Mouse (Mus musculus) liver, postnatal 0 days (tissue): ENCODE measurements at regions not wholly inside any gene's neighbourhood (a gene's known extent, or its start where the extent isn't known, plus 50 kb on each side); places are given as distances from the start of the nearest gene placed in this dataset.
A peak's percentile ranks its signal among the peaks of the same experiment; 100 is the strongest.

Source experiments
- ATAC-seq: fragments of 200-750 bp; cut with Nextera tagmentation; 2 replicates; pipeline ENCODE4 v1.8.0; 2017; ENCODE audit warnings: mild to moderate bottlenecking, moderate library complexity
- DNase-seq: peaks from one replicate; pipeline ENCODE4 v3.0.0-alpha.2; 2016
- H3K27ac ChIP-seq: fragments of 300-500 bp; sonication (generic); 2 replicates; pipeline ENCODE4 v1.5.1; 2014; ENCODE audit warnings: antibody characterized with exemption, moderate library complexity, mild to moderate bottlenecking, low read depth
- H3K27me3 ChIP-seq: fragments of 300-500 bp; sonication (generic); 2 replicates; pipeline ENCODE4 v1.6.1; 2014; ENCODE audit warnings: low read length, control low read depth, mixed read lengths; ENCODE audit not compliant: insufficient read depth
- H3K36me3 ChIP-seq: fragments of 300-500 bp; sonication (generic); replicated peaks from 2 replicates; pipeline ENCODE4 v1.6.1; 2014; ENCODE audit warnings: mild to moderate bottlenecking, control low read depth, low read length, moderate library complexity, mixed read lengths; ENCODE audit not compliant: insufficient read depth
- H3K4me1 ChIP-seq: fragments of 300-500 bp; sonication (generic); 2 replicates; pipeline ENCODE4 v1.6.1; 2014; ENCODE audit warnings: antibody characterized with exemption, mild to moderate bottlenecking, control low read depth; ENCODE audit not compliant: insufficient read depth
- H3K4me2 ChIP-seq: fragments of 300-500 bp; sonication (generic); 2 replicates; pipeline ENCODE4 v1.6.1; 2014; ENCODE audit warnings: low read depth, mild to moderate bottlenecking, low read length, moderate library complexity, mixed read lengths
- H3K4me3 ChIP-seq: fragments of 300-500 bp; sonication (generic); 2 replicates; pipeline ENCODE4 v1.5.1; 2014; ENCODE audit warnings: low read depth, low read length
- H3K9ac ChIP-seq: fragments of 300-500 bp; sonication (generic); replicated peaks from 2 replicates; pipeline ENCODE4 v1.6.1; 2014; ENCODE audit warnings: mild to moderate bottlenecking, moderate library complexity
- H3K9me3 ChIP-seq: fragments of 300-500 bp; sonication (generic); 2 replicates; pipeline ENCODE4 v1.6.1; 2016; ENCODE audit warnings: mild to moderate bottlenecking, control low read depth, low read length, mixed read lengths
- CTCF ChIP-seq: sonication (generic); IDR thresholded peaks from 2 replicates; pipeline ENCODE4 v1.5.1; 2016; ENCODE audit warnings: antibody characterized with exemption, low read depth
- EP300 ChIP-seq: IDR thresholded peaks from 2 replicates; pipeline ENCODE4 v1.6.1; 2016; ENCODE audit warnings: antibody characterized with exemption, low read depth, mild to moderate bottlenecking
- WGBS: fragments of 180-500 bp; shearing (Covaris S2); extraction: QIAGEN DNeasy Blood & Tissue Kit; methylation state at CpG from one replicate; pipeline ENCODE4 v1.1.7; 2014; ENCODE audit not compliant: insufficient replicate concordance; 5-methylcytosine and 5-hydroxymethylcytosine counted together

- DNase-seq (no peak), ATAC-seq (no peak)
- Histone ChIP-seq H3K4me3 (no peak overlapping the region), H3K9ac (no peak overlapping the region), H3K27ac (no peak overlapping the region), H3K9me3 (no peaks in the 10 kb centered on the region; the same call in 1 of the 2 replicates), H3K27me3 (no peaks in the 10 kb centered on the region), H3K4me2 (no peak overlapping the region), H3K4me1 (no peaks in the 10 kb centered on the region), H3K36me3 (no peaks in the 10 kb centered on the region)
- TF ChIP-seq CTCF = no peak
- no peak for TF ChIP-seq EP300
Observed at GRCm38 (mm10) chr1:90273629-90273928, 69.8 kb downstream of the Ackr3 start.

- Histone ChIP-seq H3K27ac (peak overlapping the region; percentile 57), H3K4me3 (no peak overlapping the region), H3K4me2 (no peak overlapping the region), H3K27me3 (no peaks in the 10 kb centered on the region), H3K9me3 (no peaks in the 10 kb centered on the region; the same call in 1 of the 2 replicates), H3K4me1 (no peaks in the 10 kb centered on the region), H3K36me3 (no peaks in the 10 kb centered on the region), H3K9ac (no peak overlapping the region)
- ATAC-seq (peak; percentile 89), DNase-seq (peak; percentile 32)
- 65% methylated on average over 9 of the region's 9 CpGs for WGBS
- TF ChIP-seq CTCF (no peak), EP300 (peak; percentile 77; the same call in 1 of the 2 replicates)
Observed at GRCm38 (mm10) chr1:90274968-90275651, 71.3 kb downstream of the Ackr3 start.

GRCm38 (mm10) chr1:90275786-90276520, 72.2 kb downstream of the Ackr3 start:
- ATAC-seq (no peak), DNase-seq (no peak)
- no peak overlapping the region for H3K27ac ChIP-seq
- no peak overlapping the region for H3K4me2 ChIP-seq
- no peaks in the 10 kb centered on the region for H3K36me3 ChIP-seq
- H3K27me3 ChIP-seq = no peaks in the 10 kb centered on the region
- H3K4me3 ChIP-seq = no peak overlapping the region
- TF ChIP-seq CTCF = no peak
- no peak for TF ChIP-seq EP300
- no peaks in the 10 kb centered on the region for H3K4me1 ChIP-seq
- no peak overlapping the region for H3K9ac ChIP-seq
- no peaks in the 10 kb centered on the region; the same call in 1 of the 2 replicates for H3K9me3 ChIP-seq
- 89% methylated on average over 16 of the region's 16 CpGs for WGBS

- Histone ChIP-seq H3K4me3 (no peak overlapping the region), H3K9me3 (no peaks in the 10 kb centered on the region; the same call in 1 of the 2 replicates), H3K36me3 (no peaks in the 10 kb centered on the region), H3K9ac (no peak overlapping the region), H3K27ac (no peak overlapping the region), H3K27me3 (no peaks in the 10 kb centered on the region), H3K4me1 (no peaks in the 10 kb centered on the region), H3K4me2 (no peak overlapping the region)
- ATAC-seq (no peak), DNase-seq (no peak)
- no peak for TF ChIP-seq EP300
- 78% methylated on average over 18 of the region's 18 CpGs for WGBS
Observed at GRCm38 (mm10) chr1:90277486-90278255, 73.9 kb downstream of the Ackr3 start.

GRCm38 (mm10) chr1:90279066-90279839, 75.5 kb downstream of the Ackr3 start:
- Histone ChIP-seq H3K4me3 (no peak overlapping the region), H3K9me3 (no peaks in the 10 kb centered on the region), H3K27ac (no peak overlapping the region), H3K36me3 (no peaks in the 10 kb centered on the region), H3K4me1 (no peaks in the 10 kb centered on the region), H3K9ac (no peak overlapping the region), H3K27me3 (no peaks in the 10 kb centered on the region), H3K4me2 (no peak overlapping the region)
- WGBS = 69% methylated on average over 20 of the region's 20 CpGs
- DNase-seq (no peak), ATAC-seq (no peak)
- TF ChIP-seq EP300 = no peak
- TF ChIP-seq CTCF = no peak

- Histone ChIP-seq H3K4me3 (no peak overlapping the region), H3K36me3 (no peaks in the 10 kb centered on the region), H3K9ac (no peak overlapping the region), H3K9me3 (no peaks in the 10 kb centered on the region), H3K27me3 (no peaks in the 10 kb centered on the region), H3K4me1 (no peaks in the 10 kb centered on the region), H3K4me2 (no peak overlapping the region), H3K27ac (no peak overlapping the region)
- WGBS = 69% methylated on average over 8 of the region's 8 CpGs
- ATAC-seq (no peak), DNase-seq (no peak)
- TF ChIP-seq CTCF = no peak
- TF ChIP-seq EP300 = no peak
Observed at GRCm38 (mm10) chr1:90280227-90280626, 76.4 kb downstream of the Ackr3 start.
